Mouse (Mus musculus) forebrain, embryonic 10.5 days (tissue): Measurements from ENCODE around the gene Anp32b. TPM values are rescaled to one million over a fixed set of nuclear protein-coding genes. Genes with fewer than 3 reads are reported as not detected.

Experiments
- DNase-seq: peaks from one replicate; pipeline ENCODE4 v3.0.0-alpha.2; 2017; ENCODE audit warnings: low spot score; ENCODE audit errors: extremely low spot score
- H3K27ac ChIP-seq: fragments of 300-500 bp; sonication (generic); 2 replicates; pipeline ENCODE4 v1.5.1; 2016; ENCODE audit warnings: mild to moderate bottlenecking
- H3K27me3 ChIP-seq: fragments of 300-500 bp; sonication (generic); 2 replicates; pipeline ENCODE4 v1.6.1; 2016; ENCODE audit warnings: mild to moderate bottlenecking; ENCODE audit not compliant: poor library complexity, severe bottlenecking
- H3K36me3 ChIP-seq: fragments of 300-500 bp; sonication (generic); replicated peaks from 2 replicates; pipeline ENCODE4 v1.6.1; 2016; ENCODE audit warnings: mild to moderate bottlenecking, moderate library complexity
- H3K4me1 ChIP-seq: fragments of 300-500 bp; sonication (generic); 2 replicates; pipeline ENCODE4 v1.6.1; 2016
- H3K4me3 ChIP-seq: fragments of 300-500 bp; sonication (generic); 2 replicates; pipeline ENCODE4 v1.5.1; 2016; ENCODE audit warnings: mild to moderate bottlenecking, moderate library complexity
- H3K9me3 ChIP-seq: fragments of 300-500 bp; sonication (generic); 2 replicates; pipeline ENCODE4 v1.6.1; 2016; ENCODE audit warnings: mild to moderate bottlenecking, moderate library complexity
- WGBS: fragments of 180-500 bp; shearing (Covaris S2); methylation state at CpG from one replicate; pipeline ENCODE4 v1.1.7; 2016; 5-methylcytosine and 5-hydroxymethylcytosine counted together
- polyA plus RNA-seq: library from polyadenylated mRNA; unstranded; fragments of >200 nt; fragmentation: Nextera tagmentation; extraction: Ambion mirVana; gene quantifications from 2 replicates; pipeline ENCODE4 v1.2.1, GENCODE M21; 2016

The Anp32b gene
- polyA plus RNA-seq = 424 and 464 TPM in 2 replicates

- Histone ChIP-seq H3K9me3 (no peaks in the 10 kb centered on the region), H3K27me3 (no peaks in the 10 kb centered on the region)
Observed at GRCm38 (mm10) chr4:46450519-46451131, at the start of gene Anp32b. Gene Anp32b (plus strand): TSS chr4:46450902.

GRCm38 (mm10) chr4:46404042-46404795, 46.5 kb upstream of the Anp32b start:
- H3K4me3 ChIP-seq = 0 out of 2 replicates have a peak overlapping the region, but pooled peaks have one; percentile 12

More at GRCm38 (mm10) chr4:46450519-46451131, at the start of gene Anp32b:
- Histone ChIP-seq H3K27ac (peak within 1 kb of the TSS; percentile 100), H3K4me3 (peak within 1 kb of the TSS; percentile 89), H3K4me1 (peaks cover 57% of the 10 kb centered on the region), H3K36me3 (peaks cover 11% of the 10 kb centered on the region)
- peak; percentile 86 for DNase-seq
- under 1% methylated on average over 65 of the region's 66 CpGs for WGBS

GRCm38 (mm10) chr4:46406966-46407703, 43.6 kb upstream of the Anp32b start:
- H3K27me3 ChIP-seq = no peaks in the 10 kb centered on the region
- WGBS = 94% methylated on average over 8 of the region's 8 CpGs
- peak overlapping the region; percentile 44; the same call in 1 of the 2 replicates for H3K27ac ChIP-seq
- H3K9me3 ChIP-seq = no peaks in the 10 kb centered on the region
- no peaks in the 10 kb centered on the region for H3K4me1 ChIP-seq
- no peaks in the 10 kb centered on the region for H3K36me3 ChIP-seq
- H3K4me3 ChIP-seq = no peak overlapping the region
- no peak for DNase-seq

More at GRCm38 (mm10) chr4:46404042-46404795, 46.5 kb upstream of the Anp32b start:
- no peak for DNase-seq
- 79% methylated on average over 6 of the region's 6 CpGs for whole genome bisulfite sequencing
- Histone ChIP-seq H3K9me3 (peaks cover 2% of the 10 kb centered on the region; the same call in 1 of the 2 replicates), H3K36me3 (no peaks in the 10 kb centered on the region), H3K4me1 (no peaks in the 10 kb centered on the region), H3K27ac (peak overlapping the region; percentile 56), H3K27me3 (no peaks in the 10 kb centered on the region)

DNA sequence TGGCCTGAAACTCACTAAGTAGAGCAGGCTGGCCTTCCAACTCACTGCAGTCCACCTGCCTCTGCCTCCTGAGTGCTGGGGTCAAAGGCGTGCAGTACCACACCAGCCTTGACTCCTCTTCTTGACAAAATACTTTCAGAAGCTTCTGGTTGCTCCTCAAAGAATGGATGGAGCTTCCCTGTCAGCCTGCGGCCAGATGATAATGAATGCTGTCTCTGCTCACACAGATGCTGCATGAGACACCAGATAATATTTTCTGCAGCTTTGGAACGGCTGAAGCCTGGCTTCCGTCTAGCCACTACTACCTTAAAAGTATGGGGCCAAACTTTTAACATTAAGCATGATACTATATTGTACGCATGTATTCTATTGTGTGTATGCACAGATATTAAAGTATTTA, 40.0 kb upstream of the Anp32b start:
- 92% methylated on average over 5 of the region's 5 CpGs for WGBS
- H3K27ac ChIP-seq = peak overlapping the region; percentile 25

DNA sequence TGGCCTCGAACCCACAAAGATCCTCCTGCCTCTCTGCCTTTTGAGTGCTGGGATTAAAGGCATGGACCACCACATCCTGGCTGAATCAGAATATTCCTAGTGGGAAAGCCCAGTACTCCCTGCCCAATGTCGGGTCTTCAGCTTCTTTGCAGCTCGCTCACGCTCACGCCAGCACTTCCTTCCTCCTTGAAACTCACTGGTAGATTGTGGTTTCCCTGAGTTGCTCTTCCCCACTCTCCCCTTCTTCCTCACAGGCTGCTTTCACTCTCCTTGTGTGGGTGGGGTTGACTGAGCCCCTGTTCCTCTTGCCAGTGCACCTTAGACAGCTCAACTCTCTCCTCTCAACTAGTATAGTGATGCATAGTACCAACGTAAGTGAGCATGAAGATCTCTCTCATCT, 39.2 kb upstream of the Anp32b start:
- H3K4me3 ChIP-seq = no peak overlapping the region
- no peaks in the 10 kb centered on the region for H3K9me3 ChIP-seq
- WGBS = 86% methylated on average over 6 of the region's 6 CpGs
- H3K27me3 ChIP-seq = no peaks in the 10 kb centered on the region
- H3K27ac ChIP-seq = peak overlapping the region; percentile 51; the same call in 1 of the 2 replicates
- no peak for DNase-seq
- H3K36me3 ChIP-seq = no peaks in the 10 kb centered on the region
- H3K4me1 ChIP-seq = no peaks in the 10 kb centered on the region

More for the DNA sequence above, 40.0 kb upstream of the Anp32b start:
- no peak for DNase-seq
- no peaks in the 10 kb centered on the region for H3K27me3 ChIP-seq
- H3K9me3 ChIP-seq = no peaks in the 10 kb centered on the region
- no peaks in the 10 kb centered on the region for H3K36me3 ChIP-seq
- H3K4me1 ChIP-seq = no peaks in the 10 kb centered on the region
- H3K4me3 ChIP-seq = no peak overlapping the region

DNA sequence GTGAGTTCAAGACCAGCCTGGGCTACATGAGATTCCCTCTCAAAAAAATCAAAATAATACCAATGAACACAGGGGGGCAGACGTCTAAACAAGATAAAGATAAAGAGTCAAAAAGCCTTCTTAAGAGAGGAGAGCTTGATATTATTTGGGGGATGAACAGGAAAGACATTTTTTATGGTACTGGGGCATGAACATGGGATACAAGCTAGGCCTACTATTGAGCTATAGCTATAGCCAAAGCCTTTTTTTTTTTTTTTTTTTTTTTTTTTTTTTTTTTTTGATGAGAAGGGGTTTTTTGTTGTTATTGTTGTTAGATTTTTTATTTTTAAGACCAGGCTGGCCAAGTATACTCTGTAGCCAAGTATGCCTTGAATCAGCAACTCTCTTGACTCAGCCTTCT, 38.6 kb upstream of the Anp32b start:
- 74% methylated on average over 1 of the region's 1 CpGs for WGBS
- Histone ChIP-seq H3K9me3 (no peaks in the 10 kb centered on the region), H3K36me3 (no peaks in the 10 kb centered on the region), H3K27ac (no peak overlapping the region), H3K27me3 (no peaks in the 10 kb centered on the region), H3K4me3 (no peak overlapping the region), H3K4me1 (no peaks in the 10 kb centered on the region)
- no peak for DNase-seq

DNA sequence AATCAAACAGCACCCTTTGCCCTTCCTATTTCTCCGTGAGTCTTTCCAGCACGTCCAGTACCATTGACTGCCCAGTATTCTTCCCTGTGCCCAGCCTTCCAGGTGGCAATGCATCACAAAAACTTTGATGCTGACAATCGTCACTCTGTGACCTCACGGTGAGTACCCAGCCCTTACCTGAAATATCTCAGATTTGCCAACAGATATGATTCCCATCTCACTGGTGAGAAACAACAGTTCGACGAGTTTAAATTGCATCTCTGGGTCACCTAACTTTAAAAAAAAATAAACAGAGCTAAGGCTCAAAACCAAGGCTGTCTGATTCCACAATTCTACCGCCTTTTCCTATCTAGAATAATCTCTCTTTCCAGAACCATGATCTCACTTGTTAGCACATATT, 37.3 kb upstream of the Anp32b start, which contains the start of gene Hemgn:
Gene Hemgn, minus strand, starts transcription at position 101 of the 400 bp plus-strand sequence.
- no peaks in the 10 kb centered on the region for H3K4me1 ChIP-seq
- H3K27ac ChIP-seq = no peak within 1 kb of the TSS
- 85% methylated on average over 7 of the region's 7 CpGs for WGBS
- H3K9me3 ChIP-seq = no peaks in the 10 kb centered on the region
- no peak within 1 kb of the TSS for H3K4me3 ChIP-seq
- no peak for DNase-seq
- no peaks in the 10 kb centered on the region for H3K27me3 ChIP-seq
- no peaks in the 10 kb centered on the region for H3K36me3 ChIP-seq

DNA sequence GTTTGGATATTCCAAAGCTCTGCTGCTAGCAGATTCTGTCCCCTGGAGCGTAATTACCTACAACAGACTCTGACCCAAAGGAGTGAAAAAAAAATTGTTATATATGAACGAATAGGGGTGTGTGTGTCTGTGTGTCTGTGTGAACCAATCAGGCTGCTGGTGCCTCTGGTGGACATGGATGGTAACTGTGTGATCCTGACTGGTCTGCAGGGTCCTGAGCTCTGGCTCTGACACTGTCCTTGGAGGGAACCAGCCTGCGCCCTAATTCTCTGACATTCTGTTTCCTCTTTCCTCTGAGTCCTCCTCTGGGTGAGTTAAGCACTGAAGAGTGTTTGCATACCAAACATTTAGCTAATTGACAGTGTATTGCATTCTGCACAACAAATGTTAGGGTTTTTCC, 33.2 kb upstream of the Anp32b start:
- Histone ChIP-seq H3K27me3 (no peaks in the 10 kb centered on the region), H3K36me3 (no peaks in the 10 kb centered on the region), H3K4me3 (no peak overlapping the region), H3K27ac (no peak overlapping the region), H3K9me3 (no peaks in the 10 kb centered on the region), H3K4me1 (no peaks in the 10 kb centered on the region)
- DNase-seq = no peak
- WGBS = 66% methylated on average over 3 of the region's 3 CpGs

DNA sequence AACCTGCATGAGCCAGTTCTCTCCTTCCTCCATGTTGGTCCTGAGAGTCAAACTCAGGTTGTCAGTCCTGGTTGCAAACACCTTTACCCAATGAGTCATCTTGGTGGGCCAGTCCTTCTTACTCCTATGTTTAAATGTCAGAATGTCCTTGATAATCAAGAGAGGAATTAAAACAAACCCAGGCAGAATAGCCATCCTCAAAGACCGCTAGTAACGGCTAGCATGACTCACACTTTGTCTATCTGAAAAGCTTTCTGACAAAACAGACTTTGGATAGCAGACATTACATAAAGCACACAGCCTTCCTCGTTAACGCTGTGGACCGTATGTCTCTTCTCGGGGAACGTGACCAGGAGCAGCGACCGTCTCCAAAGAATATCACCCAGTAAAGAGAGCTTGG, 31.9 kb upstream of the Anp32b start:
- DNase-seq = no peak
- Histone ChIP-seq H3K4me1 (no peaks in the 10 kb centered on the region), H3K36me3 (no peaks in the 10 kb centered on the region), H3K9me3 (no peaks in the 10 kb centered on the region), H3K27me3 (no peaks in the 10 kb centered on the region), H3K27ac (no peak overlapping the region), H3K4me3 (no peak overlapping the region)
- WGBS = 85% methylated on average over 9 of the region's 9 CpGs

DNA sequence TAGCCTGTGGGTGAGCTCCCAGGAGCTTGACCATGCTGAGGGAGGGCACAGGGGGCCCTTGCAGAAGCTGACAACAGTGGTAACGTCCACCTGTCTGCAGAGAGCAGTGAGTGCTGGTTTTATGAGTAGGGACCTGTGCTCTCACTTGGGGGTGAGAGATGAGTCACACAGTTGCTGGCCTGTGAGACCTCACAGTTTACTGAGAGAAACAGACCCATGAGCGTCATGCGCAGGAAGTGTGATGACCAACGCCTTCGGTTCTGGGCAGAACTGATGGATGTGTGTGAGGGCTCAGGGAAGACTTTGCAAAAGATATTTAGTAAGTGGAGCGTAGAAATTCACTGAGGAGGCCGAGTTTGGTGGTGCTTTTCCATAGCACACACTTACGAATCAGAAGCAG, 28.1 kb upstream of the Anp32b start:
- no peaks in the 10 kb centered on the region for H3K36me3 ChIP-seq
- H3K27me3 ChIP-seq = no peaks in the 10 kb centered on the region
- no peaks in the 10 kb centered on the region for H3K9me3 ChIP-seq
- no peak overlapping the region for H3K4me3 ChIP-seq
- 84% methylated on average over 8 of the region's 8 CpGs for WGBS
- no peaks in the 10 kb centered on the region for H3K4me1 ChIP-seq
- no peak overlapping the region for H3K27ac ChIP-seq
- DNase-seq = no peak

- WGBS = 66% methylated on average over 10 of the region's 10 CpGs
- H3K4me3 ChIP-seq = no peak overlapping the region
- no peaks in the 10 kb centered on the region for H3K27me3 ChIP-seq
- H3K27ac ChIP-seq = no peak overlapping the region
- H3K4me1 ChIP-seq = peaks cover 8% of the 10 kb centered on the region
- H3K36me3 ChIP-seq = no peaks in the 10 kb centered on the region
- no peaks in the 10 kb centered on the region for H3K9me3 ChIP-seq
- DNase-seq = no peak
Observed at GRCm38 (mm10) chr4:46428903-46429499, 21.7 kb upstream of the Anp32b start.

DNA sequence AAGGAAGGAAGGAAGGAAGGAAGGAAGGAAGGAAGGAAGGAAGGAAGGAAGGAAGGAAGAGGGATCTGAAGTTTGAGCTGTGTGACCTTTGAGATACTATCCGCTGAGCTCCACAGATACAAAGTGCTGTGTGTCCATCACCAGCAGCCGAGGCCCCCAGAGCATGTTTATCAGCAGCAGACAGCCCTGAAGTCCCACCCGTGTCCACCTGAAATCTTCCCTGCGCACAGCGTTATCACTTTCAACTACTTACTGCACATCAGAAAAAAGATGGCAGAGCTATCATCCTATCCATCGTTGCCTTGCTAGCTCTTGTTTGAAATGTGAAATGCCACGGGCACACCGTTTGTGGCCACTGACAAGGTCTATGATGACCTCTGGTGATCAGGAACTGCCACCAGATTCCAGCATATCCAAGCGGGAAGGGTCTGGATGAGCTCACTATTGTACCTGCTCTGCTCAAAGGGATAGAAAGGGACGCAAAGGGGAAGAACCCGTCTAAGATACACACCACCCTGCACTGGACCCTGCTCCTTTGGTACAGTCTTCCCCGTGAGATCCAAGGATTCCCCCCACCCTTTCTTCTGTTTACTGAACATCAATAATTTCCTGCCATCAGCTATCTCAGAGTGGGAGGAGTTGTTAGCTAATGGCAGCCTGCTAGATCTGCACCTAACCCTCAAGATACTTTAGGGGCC, 18.2 kb upstream of the Anp32b start:
- Histone ChIP-seq H3K27ac (0 out of 2 replicates have a peak overlapping the region, but pooled peaks have one; percentile 35), H3K27me3 (no peaks in the 10 kb centered on the region), H3K4me1 (peaks cover 8% of the 10 kb centered on the region), H3K9me3 (no peaks in the 10 kb centered on the region), H3K4me3 (no peak overlapping the region), H3K36me3 (no peaks in the 10 kb centered on the region)
- no peak for DNase-seq
- 92% methylated on average over 12 of the region's 12 CpGs for WGBS
